Mouse (Mus musculus) midbrain, postnatal 0 days (tissue): ENCODE data around the gene Get4. TPM values are rescaled to one million over a fixed set of nuclear protein-coding genes. Genes with fewer than 3 reads are reported as not detected.

ENCODE experiments used
- ATAC-seq: fragments of 200-750 bp; cut with Nextera tagmentation; 2 replicates; pipeline ENCODE4 v1.8.0; 2017; ENCODE audit warnings: moderate number of reproducible peaks, mild to moderate bottlenecking, moderate TSS enrichment, moderate library complexity; ENCODE audit not compliant: low FRiP score
- DNase-seq: peaks from one replicate; pipeline ENCODE4 v3.0.0-alpha.2; 2015; ENCODE audit warnings: low spot score
- H3K27ac ChIP-seq: fragments of 300-500 bp; sonication (generic); 2 replicates; pipeline ENCODE4 v1.5.1; 2014; ENCODE audit warnings: low read depth, mild to moderate bottlenecking, low read length, mixed read lengths
- H3K27me3 ChIP-seq: fragments of 300-500 bp; sonication (generic); 2 replicates; pipeline ENCODE4 v1.6.1; 2014; ENCODE audit warnings: low read length, control low read depth, mixed read lengths; ENCODE audit not compliant: insufficient read depth
- H3K36me3 ChIP-seq: fragments of 300-500 bp; sonication (generic); 2 replicates; pipeline ENCODE4 v1.6.1; 2014; ENCODE audit warnings: low read length, control low read depth, mixed read lengths; ENCODE audit not compliant: insufficient read depth
- H3K4me1 ChIP-seq: fragments of 300-500 bp; sonication (generic); 2 replicates; pipeline ENCODE4 v1.6.1; 2014; ENCODE audit warnings: mild to moderate bottlenecking, control low read depth, antibody characterized with exemption, low read length, mixed read lengths; ENCODE audit not compliant: insufficient read depth
- H3K4me2 ChIP-seq: fragments of 300-500 bp; sonication (generic); 2 replicates; pipeline ENCODE4 v1.6.1; 2014; ENCODE audit warnings: low read depth, mild to moderate bottlenecking, low read length, mixed read lengths; ENCODE audit not compliant: poor library complexity, severe bottlenecking
- H3K4me3 ChIP-seq: fragments of 300-500 bp; sonication (generic); 2 replicates; pipeline ENCODE4 v1.5.1; 2014; ENCODE audit warnings: low read depth, mild to moderate bottlenecking, low read length, moderate library complexity
- H3K9ac ChIP-seq: fragments of 300-500 bp; sonication (generic); replicated peaks from 2 replicates; pipeline ENCODE4 v1.6.1; 2014; ENCODE audit warnings: mild to moderate bottlenecking, low read length, moderate library complexity, mixed read lengths; ENCODE audit not compliant: poor library complexity, severe bottlenecking
- H3K9me3 ChIP-seq: fragments of 300-500 bp; sonication (generic); 2 replicates; pipeline ENCODE4 v1.6.1; 2016; ENCODE audit warnings: low read length, control low read depth
- CTCF ChIP-seq: IDR thresholded peaks from 2 replicates; pipeline ENCODE4 v1.5.1; 2016; ENCODE audit warnings: antibody characterized with exemption, mild to moderate bottlenecking
- WGBS: fragments of 180-500 bp; shearing (Covaris S2); extraction: QIAGEN DNeasy Blood & Tissue Kit; methylation state at CpG from one replicate; pipeline ENCODE4 v1.1.7; 2014; 5-methylcytosine and 5-hydroxymethylcytosine counted together
- polyA plus RNA-seq: library from polyadenylated mRNA; unstranded; fragments of >200 nt; fragmentation: Nextera tagmentation; extraction: Ambion mirVana; gene quantifications from 2 replicates; pipeline ENCODE4 v1.2.1, GENCODE M21; 2015
- total RNA-seq: library from RNA; depleted of rRNA; stranded (reverse); fragments of >200 nt; gene quantifications from 2 replicates; pipeline ENCODE4 v1.2.3, GENCODE M21; 2014

Gene Get4
- total and polyA plus RNA-seq, 2 experiments from 2014 or later = 48.9 to 135 TPM

- no peaks in the 10 kb centered on the region for H3K27me3 ChIP-seq
- no peak overlapping the region for H3K9ac ChIP-seq
- H3K4me2 ChIP-seq = no peak overlapping the region
- H3K4me3 ChIP-seq = no peak overlapping the region
- TF ChIP-seq CTCF = no peak
- DNase-seq (no peak), ATAC-seq (no peak)
- no peak overlapping the region for H3K27ac ChIP-seq
- no peaks in the 10 kb centered on the region for H3K4me1 ChIP-seq
- 73% methylated on average over 14 of the region's 14 CpGs for WGBS
- peaks cover 12% of the 10 kb centered on the region; the same call in 1 of the 2 replicates for H3K36me3 ChIP-seq
- H3K9me3 ChIP-seq = no peaks in the 10 kb centered on the region
These were observed 34.2 kb downstream of the Get4 start for GRCm38 (mm10) chr5:139286142-139286941.

- Histone ChIP-seq H3K27ac (no peak overlapping the region), H3K27me3 (no peaks in the 10 kb centered on the region), H3K9ac (no peak overlapping the region), H3K9me3 (no peaks in the 10 kb centered on the region), H3K4me1 (no peaks in the 10 kb centered on the region), H3K4me3 (no peak overlapping the region), H3K4me2 (no peak overlapping the region), H3K36me3 (peaks cover 12% of the 10 kb centered on the region; the same call in 1 of the 2 replicates)
- TF ChIP-seq CTCF = no peak
- DNase-seq (no peak), ATAC-seq (no peak)
- 85% methylated on average over 5 of the region's 5 CpGs for WGBS
These were observed 35.0 kb downstream of the Get4 start for GRCm38 (mm10) chr5:139287099-139287498.

DNA sequence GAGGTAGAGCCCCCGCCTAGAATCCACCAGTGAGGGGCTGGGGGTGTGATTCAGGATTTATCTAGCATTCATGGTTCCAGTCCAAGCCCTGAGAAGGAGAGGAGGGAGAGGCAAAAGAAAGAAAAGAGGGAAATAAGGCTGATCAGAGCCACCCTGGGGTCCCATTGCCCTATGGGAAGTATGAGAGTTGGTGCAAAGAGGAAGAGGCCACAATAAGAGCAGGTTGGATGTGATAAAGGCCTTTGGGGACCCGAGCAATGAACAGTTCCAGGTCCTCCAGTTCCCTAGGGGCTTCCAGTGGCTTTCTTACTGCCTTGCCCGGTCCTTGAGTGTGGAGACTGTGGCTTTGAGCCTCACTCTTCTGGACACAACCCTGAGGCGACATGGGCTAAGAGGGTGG, 35.7 kb downstream of the Get4 start:
- no peak for TF ChIP-seq CTCF
- Histone ChIP-seq H3K27ac (no peak overlapping the region), H3K4me2 (no peak overlapping the region), H3K4me1 (no peaks in the 10 kb centered on the region), H3K4me3 (no peak overlapping the region), H3K27me3 (no peaks in the 10 kb centered on the region), H3K9ac (no peak overlapping the region), H3K9me3 (no peaks in the 10 kb centered on the region), H3K36me3 (peaks cover 15% of the 10 kb centered on the region)
- ATAC-seq (no peak), DNase-seq (no peak)
- WGBS = 88% methylated on average over 4 of the region's 4 CpGs

DNA sequence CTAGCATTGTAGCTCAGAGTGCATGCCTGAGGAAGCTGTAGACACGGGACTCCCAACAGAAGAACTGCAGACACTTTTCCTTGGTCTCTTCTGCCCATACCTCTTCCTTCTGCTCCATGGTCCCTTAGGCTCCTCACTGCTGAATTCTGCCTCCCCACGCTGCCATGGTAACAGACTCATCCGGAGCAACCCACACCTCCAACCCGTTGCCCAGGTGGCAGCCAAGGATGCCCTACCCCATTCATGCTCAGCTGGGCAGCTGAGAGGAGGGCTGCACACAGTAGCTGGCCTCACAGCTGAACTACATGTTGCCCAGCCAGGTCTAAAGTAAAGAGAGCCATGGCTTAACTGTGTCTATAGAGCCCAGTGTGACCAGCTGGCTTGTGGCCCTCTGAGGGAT, 36.5 kb downstream of the Get4 start:
- Histone ChIP-seq H3K27me3 (no peaks in the 10 kb centered on the region), H3K4me3 (no peak overlapping the region), H3K9me3 (no peaks in the 10 kb centered on the region), H3K4me1 (no peaks in the 10 kb centered on the region), H3K9ac (no peak overlapping the region), H3K27ac (no peak overlapping the region), H3K4me2 (no peak overlapping the region), H3K36me3 (peaks cover 21% of the 10 kb centered on the region)
- ATAC-seq (no peak), DNase-seq (no peak)
- TF ChIP-seq CTCF = no peak
- 74% methylated on average over 4 of the region's 4 CpGs for WGBS

GRCm38 (mm10) chr5:139290467-139291259, 38.5 kb downstream of the Get4 start:
- no peak overlapping the region for H3K4me3 ChIP-seq
- WGBS = 86% methylated on average over 12 of the region's 12 CpGs
- H3K4me1 ChIP-seq = no peaks in the 10 kb centered on the region
- ATAC-seq (no peak), DNase-seq (no peak)
- H3K36me3 ChIP-seq = peaks cover 32% of the 10 kb centered on the region
- no peak overlapping the region for H3K4me2 ChIP-seq
- TF ChIP-seq CTCF = no peak
- H3K27me3 ChIP-seq = no peaks in the 10 kb centered on the region
- no peak overlapping the region for H3K9ac ChIP-seq
- H3K27ac ChIP-seq = no peak overlapping the region
- no peaks in the 10 kb centered on the region for H3K9me3 ChIP-seq
